Mouse (Mus musculus): ENCODE results near the gene Slc25a19.

DNA sequence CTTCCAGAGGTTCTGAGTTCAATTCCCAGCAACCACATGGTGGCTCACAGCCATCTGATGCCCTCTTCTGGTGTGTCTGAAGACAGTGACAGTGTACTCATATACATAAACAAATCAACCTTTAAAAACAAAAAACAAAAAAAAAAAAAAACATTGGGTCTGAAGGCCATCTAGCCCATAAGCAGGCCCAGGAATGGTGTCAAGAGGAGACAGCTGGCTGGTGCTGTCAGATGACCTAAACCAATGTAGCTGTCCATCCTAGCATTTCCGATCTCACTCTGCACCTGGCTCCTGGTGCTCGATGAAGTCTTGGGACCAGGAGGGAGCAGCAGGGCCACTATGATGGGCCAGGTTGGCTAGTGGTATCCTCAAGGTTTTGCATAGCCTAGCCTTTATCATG lies 14.6 kb upstream of the Slc25a19 start:
- TF ChIP-seq CTCF (IDR thresholded peaks at IDR 0.05; ENCODE audit: borderline replicate concordance, control insufficient read depth, extremely low read depth, insufficient read depth, low read length, poor library complexity) (no peak), POLR2A (IDR thresholded peaks at IDR 0.05; ENCODE audit: control insufficient read depth, extremely low read depth, insufficient read depth, low read length, poor library complexity) (no peak)
